Mouse (Mus musculus): Measurements from ENCODE around the gene Vps33b. TPM values are rescaled to one million over a fixed set of nuclear protein-coding genes. Genes with fewer than 3 reads are reported as not detected.

Gene Vps33b
- polyA plus RNA-seq, 1 experiment from 2014 or later: 11.4 TPM

- Histone ChIP-seq H3K4me3 (ENCODE audit: control insufficient read depth in 1 of 2, insufficient read depth in 1 of 2, low read depth in 1 of 2, low read length in 2 of 2) (no peak overlapping the region), H3K27me3 (ENCODE audit: control insufficient read depth, insufficient read depth, low read length) (no peaks in the 10 kb centered on the region), H3K4me2 (ENCODE audit: low read length) (no peak overlapping the region), H3K27ac (replicated peaks in 1 of 2; ENCODE audit: control insufficient read depth in 1 of 2, insufficient read depth in 1 of 2, low read depth in 2 of 2, low read length in 2 of 2) (no peak overlapping the region), H3K9ac (ENCODE audit: low read length) (no peak overlapping the region), H3K36me3 (ENCODE audit: control insufficient read depth, insufficient read depth, low read length) (peaks cover 75% of the 10 kb centered on the region), H3K9me3 (ENCODE audit: control insufficient read depth, low read length) (no peaks in the 10 kb centered on the region), H3K4me1 (ENCODE audit: control insufficient read depth in 2 of 2, insufficient read depth in 2 of 2, low read length in 2 of 2) (no peaks in the 10 kb centered on the region)
- no peak for ATAC-seq (ENCODE audit: insufficient number of reproducible peaks, insufficient read depth, low FRiP score, low read depth)
- WGBS: 77% methylated on average over 10 of the region's 10 CpGs
Observed at GRCm38 (mm10) chr7:80287736-80288135, 18.3 kb downstream of the Vps33b start.

- Histone ChIP-seq H3K27me3 (ENCODE audit: control insufficient read depth, insufficient read depth, low read length) (no peaks in the 10 kb centered on the region), H3K36me3 (ENCODE audit: control insufficient read depth, insufficient read depth, low read length) (peaks cover 26% of the 10 kb centered on the region), H3K4me3 (ENCODE audit: control insufficient read depth in 1 of 2, insufficient read depth in 1 of 2, low read depth in 1 of 2, low read length in 2 of 2) (peak within 1 kb of the TSS; percentile 89 to 90), H3K4me1 (ENCODE audit: control insufficient read depth in 2 of 2, insufficient read depth in 2 of 2, low read length in 2 of 2) (peaks cover 5 to 22% of the 10 kb centered on the region in 2 experiments), H3K9ac (ENCODE audit: low read length) (peak within 1 kb of the TSS; percentile 91), H3K9me3 (ENCODE audit: control insufficient read depth, low read length) (no peaks in the 10 kb centered on the region), H3K27ac (replicated peaks in 1 of 2; ENCODE audit: control insufficient read depth in 1 of 2, insufficient read depth in 1 of 2, low read depth in 2 of 2, low read length in 2 of 2) (peak within 1 kb of the TSS; percentile 74 to 88), H3K4me2 (ENCODE audit: low read length) (peak within 1 kb of the TSS; percentile 77)
- WGBS: under 1% methylated on average over 52 of the region's 52 CpGs
- ATAC-seq (ENCODE audit: insufficient number of reproducible peaks, insufficient read depth, low FRiP score, low read depth): peak; percentile 100
Observed at GRCm38 (mm10) chr7:80294062-80294763, 24.8 kb downstream of the Vps33b start, which contains the start of gene Prc1. Prc1 (plus strand) TSS chr7:80294450.

- 8% methylated on average over 37 of the region's 37 CpGs for WGBS
Observed at GRCm38 (mm10) chr7:80294764-80295648, 25.6 kb downstream of the Vps33b start.

GRCm38 (mm10) chr7:80296462-80296861 is 27.0 kb downstream of the Vps33b start:
- 94% methylated on average over 6 of the region's 6 CpGs for WGBS
- no peak overlapping the region for H3K27ac ChIP-seq (replicated peaks in 1 of 2; ENCODE audit: control insufficient read depth in 1 of 2, insufficient read depth in 1 of 2, low read depth in 2 of 2, low read length in 2 of 2)
- H3K9ac ChIP-seq (ENCODE audit: low read length): no peak overlapping the region
- ATAC-seq (ENCODE audit: insufficient number of reproducible peaks, insufficient read depth, low FRiP score, low read depth): no peak
- no peaks in the 10 kb centered on the region for H3K27me3 ChIP-seq (ENCODE audit: control insufficient read depth, insufficient read depth, low read length)
- H3K36me3 ChIP-seq (ENCODE audit: control insufficient read depth, insufficient read depth, low read length): peaks cover 31% of the 10 kb centered on the region
- H3K4me3 ChIP-seq (ENCODE audit: control insufficient read depth in 1 of 2, insufficient read depth in 1 of 2, low read depth in 1 of 2, low read length in 2 of 2): no peak overlapping the region
- peaks cover 5 to 22% of the 10 kb centered on the region in 2 experiments for H3K4me1 ChIP-seq (ENCODE audit: control insufficient read depth in 2 of 2, insufficient read depth in 2 of 2, low read length in 2 of 2)
- no peaks in the 10 kb centered on the region for H3K9me3 ChIP-seq (ENCODE audit: control insufficient read depth, low read length)
- peak overlapping the region; percentile 77 for H3K4me2 ChIP-seq (ENCODE audit: low read length)

More at GRCm38 (mm10) chr7:80294764-80295648, 25.6 kb downstream of the Vps33b start:
- ATAC-seq (ENCODE audit: insufficient number of reproducible peaks, insufficient read depth, low FRiP score, low read depth): peak; percentile 51
- H3K4me3 ChIP-seq (ENCODE audit: control insufficient read depth in 1 of 2, insufficient read depth in 1 of 2, low read depth in 1 of 2, low read length in 2 of 2): peak overlapping the region; percentile 89 to 90
- H3K9me3 ChIP-seq (ENCODE audit: control insufficient read depth, low read length): no peaks in the 10 kb centered on the region
- H3K9ac ChIP-seq (ENCODE audit: low read length): peak overlapping the region; percentile 91
- H3K4me1 ChIP-seq (ENCODE audit: control insufficient read depth in 2 of 2, insufficient read depth in 2 of 2, low read length in 2 of 2): peaks cover 5 to 22% of the 10 kb centered on the region in 2 experiments
- peak overlapping the region; percentile 77 for H3K4me2 ChIP-seq (ENCODE audit: low read length)
- H3K27me3 ChIP-seq (ENCODE audit: control insufficient read depth, insufficient read depth, low read length): no peaks in the 10 kb centered on the region
- peak overlapping the region; percentile 74 to 88 for H3K27ac ChIP-seq (replicated peaks in 1 of 2; ENCODE audit: control insufficient read depth in 1 of 2, insufficient read depth in 1 of 2, low read depth in 2 of 2, low read length in 2 of 2)
- peaks cover 27% of the 10 kb centered on the region for H3K36me3 ChIP-seq (ENCODE audit: control insufficient read depth, insufficient read depth, low read length)

- H3K27ac ChIP-seq (replicated peaks in 1 of 2; ENCODE audit: control insufficient read depth in 1 of 2, insufficient read depth in 1 of 2, low read depth in 2 of 2, low read length in 2 of 2): no peak overlapping the region
- no peak for ATAC-seq (ENCODE audit: insufficient number of reproducible peaks, insufficient read depth, low FRiP score, low read depth)
- no peak overlapping the region; the same call in 1 of the 2 replicates for H3K4me2 ChIP-seq (ENCODE audit: low read length)
- no peak overlapping the region for H3K9ac ChIP-seq (ENCODE audit: low read length)
- H3K9me3 ChIP-seq (ENCODE audit: control insufficient read depth, low read length): no peaks in the 10 kb centered on the region
- no peaks in the 10 kb centered on the region for H3K27me3 ChIP-seq (ENCODE audit: control insufficient read depth, insufficient read depth, low read length)
- H3K4me3 ChIP-seq (ENCODE audit: control insufficient read depth in 1 of 2, insufficient read depth in 1 of 2, low read depth in 1 of 2, low read length in 2 of 2): no peak overlapping the region
- H3K36me3 ChIP-seq (ENCODE audit: control insufficient read depth, insufficient read depth, low read length): peaks cover 35% of the 10 kb centered on the region
- peaks cover 5 to 22% of the 10 kb centered on the region in 2 experiments for H3K4me1 ChIP-seq (ENCODE audit: control insufficient read depth in 2 of 2, insufficient read depth in 2 of 2, low read length in 2 of 2)
- 59% methylated on average over 3 of the region's 3 CpGs for WGBS
Observed at GRCm38 (mm10) chr7:80297041-80297440, 27.6 kb downstream of the Vps33b start.

- 97% methylated on average over 4 of the region's 4 CpGs for WGBS
- H3K4me3 ChIP-seq (ENCODE audit: control insufficient read depth in 1 of 2, insufficient read depth in 1 of 2, low read depth in 1 of 2, low read length in 2 of 2): no peak overlapping the region
- peaks cover 5 to 22% of the 10 kb centered on the region in 2 experiments for H3K4me1 ChIP-seq (ENCODE audit: control insufficient read depth in 2 of 2, insufficient read depth in 2 of 2, low read length in 2 of 2)
- H3K9me3 ChIP-seq (ENCODE audit: control insufficient read depth, low read length): no peaks in the 10 kb centered on the region
- no peak overlapping the region for H3K27ac ChIP-seq (replicated peaks in 1 of 2; ENCODE audit: control insufficient read depth in 1 of 2, insufficient read depth in 1 of 2, low read depth in 2 of 2, low read length in 2 of 2)
- H3K36me3 ChIP-seq (ENCODE audit: control insufficient read depth, insufficient read depth, low read length): peaks cover 50% of the 10 kb centered on the region
- H3K9ac ChIP-seq (ENCODE audit: low read length): no peak overlapping the region
- no peak overlapping the region for H3K4me2 ChIP-seq (ENCODE audit: low read length)
- ATAC-seq (ENCODE audit: insufficient number of reproducible peaks, insufficient read depth, low FRiP score, low read depth): no peak
- no peaks in the 10 kb centered on the region for H3K27me3 ChIP-seq (ENCODE audit: control insufficient read depth, insufficient read depth, low read length)
Observed at GRCm38 (mm10) chr7:80298754-80299153, 29.3 kb downstream of the Vps33b start.

- H3K9ac ChIP-seq (ENCODE audit: low read length): no peak overlapping the region
- H3K9me3 ChIP-seq (ENCODE audit: control insufficient read depth, low read length): no peaks in the 10 kb centered on the region
- peaks cover 5 to 22% of the 10 kb centered on the region in 2 experiments for H3K4me1 ChIP-seq (ENCODE audit: control insufficient read depth in 2 of 2, insufficient read depth in 2 of 2, low read length in 2 of 2)
- WGBS: 92% methylated on average over 3 of the region's 3 CpGs
- ATAC-seq (ENCODE audit: insufficient number of reproducible peaks, insufficient read depth, low FRiP score, low read depth): no peak
- H3K27me3 ChIP-seq (ENCODE audit: control insufficient read depth, insufficient read depth, low read length): no peaks in the 10 kb centered on the region
- no peak overlapping the region for H3K4me3 ChIP-seq (ENCODE audit: control insufficient read depth in 1 of 2, insufficient read depth in 1 of 2, low read depth in 1 of 2, low read length in 2 of 2)
- no peak overlapping the region for H3K4me2 ChIP-seq (ENCODE audit: low read length)
- peaks cover 59% of the 10 kb centered on the region for H3K36me3 ChIP-seq (ENCODE audit: control insufficient read depth, insufficient read depth, low read length)
- H3K27ac ChIP-seq (replicated peaks in 1 of 2; ENCODE audit: control insufficient read depth in 1 of 2, insufficient read depth in 1 of 2, low read depth in 2 of 2, low read length in 2 of 2): no peak overlapping the region
Observed at GRCm38 (mm10) chr7:80299568-80299967, 30.1 kb downstream of the Vps33b start.
